In the genomic region with DNA sequence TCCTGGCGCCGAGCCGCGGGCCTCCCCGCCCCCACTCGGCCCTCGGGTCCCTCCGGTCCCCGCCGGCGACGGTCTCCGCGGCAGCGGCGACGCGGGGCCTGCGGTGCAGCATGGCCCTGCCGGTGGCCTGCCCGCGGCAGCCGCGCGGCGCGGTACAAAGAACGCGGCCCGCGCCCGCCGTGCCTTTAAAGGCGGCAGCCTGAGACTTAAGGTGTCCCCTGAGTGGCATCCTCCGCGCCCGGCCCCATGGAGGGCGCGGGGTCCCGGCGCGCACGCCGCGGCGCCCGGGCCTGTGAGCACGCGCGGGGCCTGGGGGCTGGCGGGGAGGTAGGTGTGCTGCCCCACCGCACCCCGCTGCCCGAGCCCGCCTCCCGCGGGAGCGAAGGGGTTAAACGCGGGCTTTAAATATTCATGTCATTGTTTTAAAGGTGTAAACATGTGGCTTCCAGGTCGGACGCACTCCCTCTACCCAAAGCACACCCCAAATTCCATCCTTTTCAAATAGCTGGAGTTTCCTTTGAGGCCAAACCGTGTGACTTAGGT, we compare ENCODE assay signal across 8 mouse cellular contexts. TPM values are rescaled to one million over a fixed set of nuclear protein-coding genes. Genes with fewer than 3 reads are reported as not detected.
DNase-seq lines count a peak whose midpoint lies in the region; ATAC-seq lines count a peak whose summit lies in the region.

No protein-coding gene starts in this region.

- peak overlapping the region; percentile 100 for H3K27ac ChIP-seq in embryonic facial prominence, embryonic 13.5 days
- peak overlapping the region; percentile 99 for H3K27ac ChIP-seq in heart, embryonic 11.5 days (ENCODE audit: low read depth, low read length)
- H3K27ac ChIP-seq in kidney, embryonic 15.5 days = peak overlapping the region; percentile 99
- H3K27ac ChIP-seq in liver, embryonic 16.5 days (ENCODE audit: low read length) = peak overlapping the region; percentile 95
- peak overlapping the region; percentile 100 for H3K27ac ChIP-seq in neural tube, embryonic 12.5 days

- DNase-seq in adrenal gland, adult 8-10 months = peak; percentile 41
- peak; percentile 68 for DNase-seq in thymus, postnatal 14 days

- H3K36me3 ChIP-seq in embryonic facial prominence, embryonic 13.5 days = peaks cover 27% of the 10 kb centered on the region
- H3K36me3 ChIP-seq in heart, embryonic 11.5 days (ENCODE audit: control insufficient read depth, insufficient read depth, low read length) = peaks cover 13% of the 10 kb centered on the region; the same call in 1 of the 2 replicates
- H3K36me3 ChIP-seq in kidney, embryonic 15.5 days = peaks cover 26% of the 10 kb centered on the region
- H3K36me3 ChIP-seq in liver, embryonic 16.5 days (ENCODE audit: control insufficient read depth, insufficient read depth) = peaks cover 8% of the 10 kb centered on the region
- peaks cover 22% of the 10 kb centered on the region for H3K36me3 ChIP-seq in neural tube, embryonic 12.5 days

- peaks cover 19% of the 10 kb centered on the region for H3K4me1 ChIP-seq in embryonic facial prominence, embryonic 13.5 days
- peaks cover 11% of the 10 kb centered on the region; the same call in 1 of the 2 replicates for H3K4me1 ChIP-seq in heart, embryonic 11.5 days (ENCODE audit: control insufficient read depth, insufficient read depth, low read length)
- peaks cover 23% of the 10 kb centered on the region for H3K4me1 ChIP-seq in kidney, embryonic 15.5 days
- H3K4me1 ChIP-seq in liver, embryonic 16.5 days (ENCODE audit: control insufficient read depth, low read depth, low read length) = peaks cover 21% of the 10 kb centered on the region
- H3K4me1 ChIP-seq in neural tube, embryonic 12.5 days = peaks cover 16% of the 10 kb centered on the region

- H3K4me2 ChIP-seq in embryonic facial prominence, embryonic 13.5 days = peak overlapping the region; percentile 74
- peak overlapping the region; percentile 87 for H3K4me2 ChIP-seq in heart, embryonic 11.5 days
- peak overlapping the region; percentile 71 for H3K4me2 ChIP-seq in kidney, embryonic 15.5 days
- H3K4me2 ChIP-seq in liver, embryonic 16.5 days (ENCODE audit: low read depth, low read length) = peak overlapping the region; percentile 92
- peak overlapping the region; percentile 74 for H3K4me2 ChIP-seq in neural tube, embryonic 12.5 days (replicated peaks)

- H3K9ac ChIP-seq in embryonic facial prominence, embryonic 13.5 days = peak overlapping the region; percentile 99
- peak overlapping the region; percentile 97 for H3K9ac ChIP-seq in heart, embryonic 11.5 days (ENCODE audit: low read depth, low read length)
- peak overlapping the region; percentile 96 for H3K9ac ChIP-seq in kidney, embryonic 15.5 days
- peak overlapping the region; percentile 98 for H3K9ac ChIP-seq in liver, embryonic 16.5 days (ENCODE audit: low read depth, low read length)
- H3K9ac ChIP-seq in neural tube, embryonic 12.5 days = peak overlapping the region; percentile 99

- peak; percentile 34 for ATAC-seq in CD4-positive, CD25-positive, alpha-beta regulatory T cell, adult 4 months
- ATAC-seq in embryonic facial prominence, embryonic 13.5 days (ENCODE audit: insufficient number of reproducible peaks, insufficient read depth, low FRiP score, low TSS enrichment, low read depth) = peak; percentile 54; the same call in 1 of the 2 replicates
- peak; percentile 59 for ATAC-seq in heart, embryonic 11.5 days (replicated peaks; ENCODE audit: insufficient number of reproducible peaks, low FRiP score, low TSS enrichment)
- ATAC-seq in kidney, embryonic 15.5 days (replicated peaks; ENCODE audit: low FRiP score) = peak; percentile 74
- ATAC-seq in liver, embryonic 16.5 days (ENCODE audit: low read depth) = peak; percentile 46
- peak; percentile 73 for ATAC-seq in neural tube, embryonic 12.5 days (ENCODE audit: low FRiP score, low read depth)

- WGBS in embryonic facial prominence, embryonic 13.5 days = under 1% methylated on average over 57 of the region's 63 CpGs
- WGBS in heart, embryonic 11.5 days (ENCODE audit: insufficient replicate concordance) = under 1% methylated on average over 53 of the region's 63 CpGs
- WGBS in kidney, embryonic 15.5 days = under 1% methylated on average over 44 of the region's 63 CpGs
- WGBS in liver, embryonic 16.5 days (ENCODE audit: insufficient replicate concordance) = under 1% methylated on average over 49 of the region's 63 CpGs
- under 1% methylated on average over 63 of the region's 63 CpGs for WGBS in neural tube, embryonic 12.5 days

- peak overlapping the region; percentile 87 for H3K4me3 ChIP-seq in embryonic facial prominence, embryonic 13.5 days
- H3K4me3 ChIP-seq in heart, embryonic 11.5 days (ENCODE audit: low read depth, low read length) = peak overlapping the region; percentile 89
- H3K4me3 ChIP-seq in kidney, embryonic 15.5 days (replicated peaks) = peak overlapping the region; percentile 94
- H3K4me3 ChIP-seq in liver, embryonic 16.5 days (ENCODE audit: low read depth, low read length) = peak overlapping the region; percentile 95
- H3K4me3 ChIP-seq in neural tube, embryonic 12.5 days = peak overlapping the region; percentile 95

- no peaks in the 10 kb centered on the region for H3K27me3 ChIP-seq in embryonic facial prominence, embryonic 13.5 days
- no peaks in the 10 kb centered on the region for H3K27me3 ChIP-seq in heart, embryonic 11.5 days (ENCODE audit: control insufficient read depth, insufficient read depth, low read length)
- H3K27me3 ChIP-seq in kidney, embryonic 15.5 days = no peaks in the 10 kb centered on the region
- no peaks in the 10 kb centered on the region for H3K27me3 ChIP-seq in liver, embryonic 16.5 days (ENCODE audit: control insufficient read depth, insufficient read depth, low read depth, low read length)
- no peaks in the 10 kb centered on the region for H3K27me3 ChIP-seq in neural tube, embryonic 12.5 days (replicated peaks)

- H3K9me3 ChIP-seq in embryonic facial prominence, embryonic 13.5 days = no peaks in the 10 kb centered on the region
- no peaks in the 10 kb centered on the region for H3K9me3 ChIP-seq in heart, embryonic 11.5 days (replicated peaks; ENCODE audit: control insufficient read depth, low read length)
- H3K9me3 ChIP-seq in kidney, embryonic 15.5 days (replicated peaks) = no peaks in the 10 kb centered on the region
- no peaks in the 10 kb centered on the region for H3K9me3 ChIP-seq in liver, embryonic 16.5 days (replicated peaks; ENCODE audit: control insufficient read depth, low read length)
- no peaks in the 10 kb centered on the region for H3K9me3 ChIP-seq in neural tube, embryonic 12.5 days

RNA-seq across cellular contexts. Expression of a gene that starts 1.0 kb away (rescaled TPM):
- polyA plus RNA-seq in CD4-positive, CD25-positive, alpha-beta regulatory T cell, adult 4 months (2017; shearing (Covaris generic)) = 10 to 100 TPM; 20.0 to 28.5 TPM
- 10 to 100 TPM; 55.4 to 66.8 (median 59.2) TPM for total RNA-seq in adrenal gland, adult 8-10 months (2022)
- polyA plus RNA-seq in embryonic facial prominence, embryonic 13.5 days (2015; fragmentation: Nextera tagmentation; extraction: Ambion mirVana) = 94.4 and 111 TPM in 2 replicates
- polyA plus RNA-seq in heart, embryonic 11.5 days (2014; fragmentation: Nextera tagmentation; extraction: Ambion mirVana) = 51.0 and 56.4 TPM in 2 replicates
- polyA plus RNA-seq in kidney, embryonic 15.5 days (2015; fragmentation: Nextera tagmentation; extraction: Ambion mirVana) = 83.5 and 84.2 TPM in 2 replicates
- 22.7 and 24.5 TPM in 2 replicates for polyA plus RNA-seq in liver, embryonic 16.5 days (2015; fragmentation: Nextera tagmentation; extraction: Ambion mirVana)
- 99.5 and 103 TPM in 2 replicates for polyA plus RNA-seq in neural tube, embryonic 12.5 days (2016; fragmentation: Nextera tagmentation; extraction: Ambion mirVana)

RNA-seq across cellular contexts. Expression of a gene that starts 36.5 kb away (rescaled TPM):
- 10 to 100 TPM; 90.7 to 95.2 TPM for polyA plus RNA-seq in CD4-positive, CD25-positive, alpha-beta regulatory T cell, adult 4 months (2017; shearing (Covaris generic))
- 100 to 1,000 TPM; 169 to 329 (median 213) TPM for total RNA-seq in adrenal gland, adult 8-10 months (2022)
- polyA plus RNA-seq in embryonic facial prominence, embryonic 13.5 days (2015; fragmentation: Nextera tagmentation; extraction: Ambion mirVana) = 50.9 and 56.8 TPM in 2 replicates
- 110 and 113 TPM in 2 replicates for polyA plus RNA-seq in heart, embryonic 11.5 days (2014; fragmentation: Nextera tagmentation; extraction: Ambion mirVana)
- 55.2 and 59.5 TPM in 2 replicates for polyA plus RNA-seq in kidney, embryonic 15.5 days (2015; fragmentation: Nextera tagmentation; extraction: Ambion mirVana)
- 126 and 134 TPM in 2 replicates for polyA plus RNA-seq in liver, embryonic 16.5 days (2015; fragmentation: Nextera tagmentation; extraction: Ambion mirVana)
- polyA plus RNA-seq in neural tube, embryonic 12.5 days (2016; fragmentation: Nextera tagmentation; extraction: Ambion mirVana) = 41.6 and 46.1 TPM in 2 replicates

Comparison
In these comparisons a context has a peak if more than half of its experiments do, and no peak if none do; other contexts are left out.
1. Peak in every context shown above with its lines: DNase-seq, ATAC-seq, H3K4me3 ChIP-seq and H3K27ac ChIP-seq.